Comparison of ENCODE assay signal across 23 mouse cellular contexts in the genomic region with DNA sequence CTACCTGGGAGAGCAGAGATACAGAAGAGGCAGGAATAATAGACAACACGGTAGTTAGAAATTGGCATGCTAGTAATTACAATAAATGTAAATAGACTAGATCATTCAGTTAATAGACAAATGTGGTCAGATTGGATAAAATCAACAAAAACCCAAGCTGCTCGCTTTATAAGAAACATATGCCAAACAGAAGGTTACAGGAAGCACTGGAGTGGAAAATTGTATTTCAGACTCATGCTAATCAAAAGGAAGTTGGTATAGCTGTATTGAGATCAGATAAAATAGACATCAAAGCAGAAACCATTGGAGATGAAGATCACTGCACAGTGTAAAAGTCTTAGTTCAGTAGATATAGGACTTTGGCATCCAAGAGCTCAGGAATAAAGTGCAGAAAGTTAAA.
DNase-seq lines count a peak whose midpoint lies in the region; ATAC-seq lines count a peak whose summit lies in the region.
"Had no signal": no experiment of that assay in that cellular context is flagged by ENCODE, and none has a peak within 500 bp of the region (broad histone marks: within the 10 kb centered on the region; RNA-seq: fewer than 3 reads in every experiment).

No protein-coding gene starts in this region.

- H3K9me3 ChIP-seq in forebrain, embryonic 14.5 days (replicated peaks; ENCODE audit: control insufficient read depth, low read length): no peaks in the 10 kb centered on the region
- H3K9me3 ChIP-seq in forebrain, embryonic 13.5 days (replicated peaks): no peaks in the 10 kb centered on the region
- no peaks in the 10 kb centered on the region for H3K9me3 ChIP-seq in intestine, embryonic 15.5 days
- H3K9me3 ChIP-seq: embryonic facial prominence, embryonic 13.5 days; embryonic facial prominence, embryonic 15.5 days; forebrain, embryonic 10.5 days; forebrain, embryonic 12.5 days had no signal

- H3K9ac ChIP-seq in forebrain, embryonic 14.5 days (ENCODE audit: low read length): no peak overlapping the region
- H3K9ac ChIP-seq in forebrain, embryonic 13.5 days: no peak overlapping the region
- no peak overlapping the region for H3K9ac ChIP-seq in intestine, embryonic 15.5 days
- H3K9ac ChIP-seq: embryonic facial prominence, embryonic 13.5 days; embryonic facial prominence, embryonic 15.5 days; forebrain, embryonic 12.5 days had no signal

- H3K4me3 ChIP-seq in forebrain, embryonic 14.5 days (ENCODE audit: low read depth, low read length): no peak overlapping the region
- no peak overlapping the region for H3K4me3 ChIP-seq in forebrain, embryonic 13.5 days
- H3K4me3 ChIP-seq in intestine, embryonic 15.5 days (replicated peaks): no peak overlapping the region
- H3K4me3 ChIP-seq: embryonic facial prominence, embryonic 13.5 days; embryonic facial prominence, embryonic 15.5 days; erythroblast, embryonic 14.5 days; forebrain, embryonic 10.5 days; forebrain, embryonic 12.5 days had no signal

- no peak for ATAC-seq in CD4-positive, CD25-positive, alpha-beta regulatory T cell, adult 4 months
- no peak for ATAC-seq in forebrain, embryonic 14.5 days
- no peak for ATAC-seq in forebrain, embryonic 13.5 days
- ATAC-seq in intestine, embryonic 15.5 days: no peak
- ATAC-seq: forebrain, embryonic 16.5 days had no signal

- 35% methylated on average over 2 of the region's 2 CpGs for WGBS in forebrain, embryonic 14.5 days
- 45% methylated on average over 2 of the region's 2 CpGs for WGBS in forebrain, embryonic 13.5 days
- WGBS in intestine, embryonic 15.5 days: 67% methylated on average over 2 of the region's 2 CpGs

- DNase-seq in CD4-positive, CD25-positive, alpha-beta regulatory T cell, adult 2 months (ENCODE audit: low read depth, low spot score): peak; percentile 0
- DNase-seq in forebrain, embryonic 14.5 days (ENCODE audit: low spot score): peak; percentile 58
- peak; percentile 2 for DNase-seq in naive thymus-derived CD4-positive, alpha-beta T cell, adult 2 months (ENCODE audit: low read depth)
- DNase-seq: adrenal gland, adult 8-10 months; adrenal gland, postnatal 14 days; adrenal gland, postnatal 36 days; B cell, adult 2 months; cerebellum, adult 11 months; cerebellum, adult 18-20 months; cerebellum, adult 8-10 months; cerebellum, adult 9-11 months; cerebellum, postnatal 14 days; cerebellum, postnatal 36 days; embryo, embryonic 11 days had no signal

- no peak overlapping the region for H3K4me2 ChIP-seq in forebrain, embryonic 14.5 days (ENCODE audit: low read length)
- no peak overlapping the region for H3K4me2 ChIP-seq in forebrain, embryonic 13.5 days
- no peak overlapping the region for H3K4me2 ChIP-seq in intestine, embryonic 15.5 days (replicated peaks)
- H3K4me2 ChIP-seq: embryonic facial prominence, embryonic 13.5 days; embryonic facial prominence, embryonic 15.5 days; forebrain, embryonic 12.5 days had no signal

- no peak overlapping the region for H3K27ac ChIP-seq in forebrain, embryonic 14.5 days (ENCODE audit: low read depth, low read length)
- H3K27ac ChIP-seq in forebrain, embryonic 13.5 days: no peak overlapping the region
- H3K27ac ChIP-seq in intestine, embryonic 15.5 days: no peak overlapping the region
- H3K27ac ChIP-seq: embryonic facial prominence, embryonic 13.5 days; embryonic facial prominence, embryonic 15.5 days; forebrain, embryonic 10.5 days; forebrain, embryonic 12.5 days had no signal

- no peaks in the 10 kb centered on the region for H3K27me3 ChIP-seq in forebrain, embryonic 14.5 days (replicated peaks; ENCODE audit: control insufficient read depth, insufficient read depth, low read length)
- no peaks in the 10 kb centered on the region for H3K27me3 ChIP-seq in forebrain, embryonic 13.5 days
- H3K27me3 ChIP-seq in intestine, embryonic 15.5 days (replicated peaks): no peaks in the 10 kb centered on the region
- H3K27me3 ChIP-seq: embryonic facial prominence, embryonic 13.5 days; embryonic facial prominence, embryonic 15.5 days; forebrain, embryonic 12.5 days had no signal

- H3K36me3 ChIP-seq in forebrain, embryonic 14.5 days (ENCODE audit: control insufficient read depth, insufficient read depth, low read length): no peaks in the 10 kb centered on the region
- no peaks in the 10 kb centered on the region for H3K36me3 ChIP-seq in forebrain, embryonic 13.5 days (ENCODE audit: poor library complexity, severe bottlenecking)
- H3K36me3 ChIP-seq in intestine, embryonic 15.5 days: no peaks in the 10 kb centered on the region
- H3K36me3 ChIP-seq: embryonic facial prominence, embryonic 13.5 days; embryonic facial prominence, embryonic 15.5 days; forebrain, embryonic 10.5 days; forebrain, embryonic 12.5 days had no signal

- no peaks in the 10 kb centered on the region; the same call in 1 of the 2 replicates for H3K4me1 ChIP-seq in forebrain, embryonic 14.5 days (ENCODE audit: control insufficient read depth, insufficient read depth, low read length)
- no peaks in the 10 kb centered on the region for H3K4me1 ChIP-seq in forebrain, embryonic 13.5 days
- H3K4me1 ChIP-seq in intestine, embryonic 15.5 days (replicated peaks): peaks cover 3% of the 10 kb centered on the region; the same call in 1 of the 2 replicates
- H3K4me1 ChIP-seq: forebrain, embryonic 10.5 days; forebrain, embryonic 12.5 days had no signal

Comparison
In these comparisons a context has a peak if more than half of its experiments do, and no peak if none do; other contexts are left out.
1. DNase-seq: peak in every context shown above with its lines; median percentile 58 in forebrain, embryonic 14.5 days; 2 in naive thymus-derived CD4-positive, alpha-beta T cell, adult 2 months; 0 in CD4-positive, CD25-positive, alpha-beta regulatory T cell, adult 2 months.